Mouse (Mus musculus) ES-Bruce4 (cell line): ENCODE measurements around the gene Mcl1.

Experiments
- CTCF ChIP-seq: IDR thresholded peaks from one replicate; pipeline ENCODE4 v1.8.1; 2011; ENCODE audit warnings: low read depth, low read length
- EP300 ChIP-seq: IDR thresholded peaks from 2 replicates; pipeline ENCODE4 v1.6.1; 2011; ENCODE audit warnings: low read depth, low read length; ENCODE audit not compliant: insufficient read depth
- POLR2A ChIP-seq: IDR thresholded peaks from one replicate; pipeline ENCODE4 v1.8.1; 2011; ENCODE audit warnings: low read length; ENCODE audit not compliant: insufficient read depth

- TF ChIP-seq CTCF: no peak
- TF ChIP-seq POLR2A: no peak
- no peak for TF ChIP-seq EP300
Measured at GRCm38 (mm10) chr3:95687524-95688421, 29.2 kb downstream of the Mcl1 start, which contains the start of gene Adamtsl4.
